Mouse (Mus musculus) intestine, postnatal 0 days (tissue): ENCODE measurements around the gene Tdgf1. TPM values are rescaled to one million over a fixed set of nuclear protein-coding genes. Genes with fewer than 3 reads are reported as not detected.

ENCODE experiments used
- ATAC-seq: fragments of 200-750 bp; cut with Nextera tagmentation; 2 replicates; pipeline ENCODE4 v1.8.0; 2017; ENCODE audit warnings: mild to moderate bottlenecking, moderate TSS enrichment, moderate library complexity
- H3K27ac ChIP-seq: fragments of 300-500 bp; sonication (generic); 2 replicates; pipeline ENCODE4 v1.5.1; 2014; ENCODE audit warnings: mild to moderate bottlenecking, low read depth, low read length, moderate library complexity
- H3K27me3 ChIP-seq: fragments of 300-500 bp; sonication (generic); replicated peaks from 2 replicates; pipeline ENCODE4 v1.6.1; 2014; ENCODE audit warnings: low read length, mixed read lengths; ENCODE audit not compliant: control insufficient read depth, insufficient read depth
- H3K36me3 ChIP-seq: fragments of 300-500 bp; sonication (generic); 2 replicates; pipeline ENCODE4 v1.6.1; 2014; ENCODE audit warnings: mild to moderate bottlenecking, moderate library complexity; ENCODE audit not compliant: control insufficient read depth, insufficient read depth
- H3K4me1 ChIP-seq: fragments of 300-500 bp; sonication (generic); replicated peaks from 2 replicates; pipeline ENCODE4 v1.6.1; 2014; ENCODE audit warnings: antibody characterized with exemption, low read length, mixed read lengths; ENCODE audit not compliant: control insufficient read depth, insufficient read depth
- H3K4me2 ChIP-seq: fragments of 300-500 bp; sonication (generic); replicated peaks from 2 replicates; pipeline ENCODE4 v1.6.1; 2014; ENCODE audit warnings: low read depth, mild to moderate bottlenecking, moderate library complexity
- H3K4me3 ChIP-seq: fragments of 300-500 bp; sonication (generic); 2 replicates; pipeline ENCODE4 v1.5.1; 2014; ENCODE audit warnings: low read depth, low read length
- H3K9ac ChIP-seq: fragments of 300-500 bp; sonication (generic); 2 replicates; pipeline ENCODE4 v1.6.1; 2014; ENCODE audit warnings: mild to moderate bottlenecking, low read depth, low read length
- H3K9me3 ChIP-seq: fragments of 300-500 bp; sonication (generic); 2 replicates; pipeline ENCODE4 v1.6.1; 2016; ENCODE audit warnings: mixed run types; ENCODE audit not compliant: control insufficient read depth
- CTCF ChIP-seq: sonication (generic); IDR thresholded peaks from 2 replicates; pipeline ENCODE4 v1.5.1; 2016; ENCODE audit warnings: low read depth, mild to moderate bottlenecking, control low read depth, antibody characterized with exemption, moderate library complexity
- WGBS: fragments of 180-500 bp; shearing (Covaris S2); extraction: QIAGEN DNeasy Blood & Tissue Kit; methylation state at CpG from one replicate; pipeline ENCODE4 v1.1.7; 2014; 5-methylcytosine and 5-hydroxymethylcytosine counted together
- polyA plus RNA-seq: library from polyadenylated mRNA; unstranded; fragments of >200 nt; fragmentation: Nextera tagmentation; extraction: Ambion mirVana; gene quantifications from 2 replicates; pipeline ENCODE4 v1.2.1, GENCODE M21; 2015

Gene Tdgf1
- polyA plus RNA-seq = 0.08 TPM in 1 of 2 replicates, not detected in the other

DNA sequence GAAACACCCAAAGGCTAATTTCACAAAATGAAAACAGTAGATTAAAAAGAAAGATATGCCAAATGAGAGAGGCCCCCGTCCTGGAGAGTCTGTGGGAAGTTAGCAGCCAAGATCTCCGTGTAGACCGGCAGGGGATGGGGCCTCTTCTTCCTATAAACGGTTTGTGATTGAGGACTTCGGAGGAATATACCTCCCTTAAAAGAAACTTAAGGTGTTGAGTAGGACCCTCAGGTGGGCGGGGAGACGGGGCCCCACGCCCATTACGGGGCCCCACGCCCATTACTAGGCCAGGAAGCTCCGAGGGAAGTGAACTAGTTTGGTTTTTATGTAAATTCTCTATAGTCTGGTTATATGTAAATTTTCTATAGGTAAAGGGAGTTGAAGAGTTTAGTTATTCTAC is at the start of gene Tdgf1:
TSS of gene Tdgf1 (minus strand) at position 233 of the 400 bp plus-strand sequence.
- Histone ChIP-seq H3K9ac (no peak within 1 kb of the TSS), H3K27me3 (peaks cover 5% of the 10 kb centered on the region; the same call in 1 of the 2 replicates), H3K9me3 (no peaks in the 10 kb centered on the region), H3K36me3 (no peaks in the 10 kb centered on the region), H3K4me1 (no peaks in the 10 kb centered on the region), H3K4me3 (no peak within 1 kb of the TSS), H3K4me2 (no peak within 1 kb of the TSS), H3K27ac (no peak within 1 kb of the TSS)
- no peak for TF ChIP-seq CTCF
- ATAC-seq = no peak
- 30% methylated on average over 11 of the region's 11 CpGs for WGBS

DNA sequence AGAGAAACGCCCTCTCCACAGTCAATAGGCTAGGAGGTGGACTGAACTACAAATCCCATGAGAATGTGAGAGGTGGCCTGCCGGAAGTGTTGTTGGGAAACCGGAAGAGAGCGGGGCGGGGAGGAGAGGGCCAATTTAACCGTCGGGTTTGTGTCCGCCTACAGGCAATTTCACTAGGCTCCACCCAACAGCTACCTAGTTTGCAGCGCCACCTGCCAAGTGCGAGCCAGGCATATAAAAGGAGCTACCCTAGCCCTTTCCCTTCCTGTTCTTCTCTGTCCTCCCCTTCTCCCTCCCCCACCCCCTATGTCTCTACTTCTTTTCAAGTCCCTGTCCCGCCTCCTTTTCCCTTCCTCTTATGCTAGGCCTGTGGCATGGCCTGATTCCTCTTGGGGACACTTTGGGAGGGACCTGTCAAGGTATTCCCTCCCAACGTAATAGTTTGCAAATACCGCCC is 48.8 kb upstream of the Tdgf1 start:
- H3K9ac ChIP-seq = 0 out of 2 replicates have a peak overlapping the region, but pooled peaks have one; percentile 18

DNA sequence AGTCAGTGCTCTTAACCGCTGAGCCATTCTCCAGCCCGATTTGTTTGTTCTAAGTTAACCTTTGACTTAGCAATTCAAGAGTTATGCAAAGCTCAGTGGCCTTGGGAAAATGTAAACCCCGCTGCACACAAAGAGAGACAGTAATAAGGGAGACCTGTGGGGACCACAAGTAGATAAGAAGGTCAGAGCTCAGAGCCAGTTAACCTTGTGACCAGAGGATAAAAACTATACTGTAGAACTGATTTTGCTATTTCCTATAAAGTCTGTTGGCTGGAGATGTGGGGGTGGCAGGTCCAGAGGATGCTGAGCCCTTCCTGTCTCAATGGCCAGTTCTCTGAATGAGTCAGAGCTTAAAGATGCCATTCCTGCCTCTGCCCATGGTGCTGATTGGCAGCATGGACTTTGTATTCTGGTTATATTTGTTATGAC is 47.3 kb upstream of the Tdgf1 start:
- no peak overlapping the region for H3K4me2 ChIP-seq
- no peaks in the 10 kb centered on the region for H3K36me3 ChIP-seq
- peak; percentile 43; the same call in 1 of the 2 replicates for ATAC-seq
- no peak overlapping the region for H3K4me3 ChIP-seq
- WGBS = 12% methylated on average over 3 of the region's 3 CpGs
- H3K27ac ChIP-seq = no peak overlapping the region
- no peaks in the 10 kb centered on the region for H3K9me3 ChIP-seq
- H3K9ac ChIP-seq = no peak overlapping the region
- no peaks in the 10 kb centered on the region for H3K27me3 ChIP-seq
- no peaks in the 10 kb centered on the region for H3K4me1 ChIP-seq
- TF ChIP-seq CTCF = no peak

More for the DNA sequence above, 48.8 kb upstream of the Tdgf1 start:
- WGBS = 5% methylated on average over 13 of the region's 13 CpGs
- Histone ChIP-seq H3K27me3 (no peaks in the 10 kb centered on the region), H3K9me3 (no peaks in the 10 kb centered on the region), H3K36me3 (no peaks in the 10 kb centered on the region), H3K4me2 (peak overlapping the region; percentile 62), H3K4me3 (peak overlapping the region; percentile 33), H3K27ac (peak overlapping the region; percentile 58; the same call in 1 of the 2 replicates), H3K4me1 (peaks cover 5% of the 10 kb centered on the region)
- peak; percentile 71 for ATAC-seq
- TF ChIP-seq CTCF = peak; percentile 68

DNA sequence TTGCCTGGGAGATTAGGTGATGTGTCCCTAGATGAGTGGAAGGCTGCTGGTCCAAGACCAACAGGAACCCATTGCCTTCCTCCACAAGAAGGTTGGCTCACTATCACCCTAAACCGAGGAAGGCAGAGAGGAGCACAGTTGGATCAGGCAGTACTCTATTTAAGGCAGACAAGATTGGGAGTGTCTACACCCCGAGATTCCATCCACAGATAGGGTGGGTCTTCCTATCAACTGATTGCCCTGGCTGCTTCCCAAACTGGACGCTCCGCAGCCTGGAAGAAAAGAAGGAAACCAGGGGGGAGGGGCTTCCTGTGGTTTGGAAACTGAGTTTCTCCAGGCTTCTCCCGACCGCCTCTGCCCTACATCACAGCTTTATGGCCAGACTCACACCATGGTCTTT is 44.2 kb upstream of the Tdgf1 start, which contains the start of gene Rtp3:
TSS of gene Rtp3 (minus strand) at position 380 of the 400 bp plus-strand sequence.
- 33% methylated on average over 6 of the region's 6 CpGs for WGBS
- ATAC-seq = no peak
- H3K4me3 ChIP-seq = no peak within 1 kb of the TSS

DNA sequence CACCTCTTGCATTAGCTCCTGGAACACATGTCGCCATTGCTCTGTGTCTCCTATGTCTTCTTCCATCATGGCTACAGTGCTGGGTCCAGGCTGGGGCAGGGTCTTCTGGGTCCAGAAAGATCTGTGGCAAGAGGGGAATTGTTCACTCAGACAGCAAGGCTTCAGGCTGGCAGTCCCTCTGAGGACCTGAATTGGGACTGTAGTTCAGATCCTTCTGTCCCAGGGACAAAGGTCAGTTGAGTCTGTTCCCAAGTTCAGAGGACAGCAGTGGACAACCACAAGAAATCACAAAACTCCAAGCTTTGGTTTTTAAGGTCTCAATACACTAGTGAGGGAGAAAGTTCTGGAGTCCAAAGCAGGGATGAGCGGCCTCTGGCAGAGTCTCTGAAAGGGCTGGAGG is 43.6 kb upstream of the Tdgf1 start:
- TF ChIP-seq CTCF = no peak
- H3K9ac ChIP-seq = no peak overlapping the region
- H3K27ac ChIP-seq = no peak overlapping the region
- ATAC-seq = no peak
- WGBS = 92% methylated on average over 2 of the region's 2 CpGs
- H3K36me3 ChIP-seq = no peaks in the 10 kb centered on the region
- no peak overlapping the region for H3K4me3 ChIP-seq
- H3K4me1 ChIP-seq = no peaks in the 10 kb centered on the region
- no peaks in the 10 kb centered on the region for H3K27me3 ChIP-seq
- H3K4me2 ChIP-seq = no peak overlapping the region
- no peaks in the 10 kb centered on the region for H3K9me3 ChIP-seq

More for the DNA sequence above, 44.2 kb upstream of the Tdgf1 start, which contains the start of gene Rtp3:
- H3K27ac ChIP-seq = no peak within 1 kb of the TSS
- TF ChIP-seq CTCF = no peak
- H3K4me1 ChIP-seq = no peaks in the 10 kb centered on the region
- no peaks in the 10 kb centered on the region for H3K27me3 ChIP-seq
- H3K9ac ChIP-seq = no peak within 1 kb of the TSS
- H3K36me3 ChIP-seq = no peaks in the 10 kb centered on the region
- H3K4me2 ChIP-seq = no peak within 1 kb of the TSS
- no peaks in the 10 kb centered on the region for H3K9me3 ChIP-seq

DNA sequence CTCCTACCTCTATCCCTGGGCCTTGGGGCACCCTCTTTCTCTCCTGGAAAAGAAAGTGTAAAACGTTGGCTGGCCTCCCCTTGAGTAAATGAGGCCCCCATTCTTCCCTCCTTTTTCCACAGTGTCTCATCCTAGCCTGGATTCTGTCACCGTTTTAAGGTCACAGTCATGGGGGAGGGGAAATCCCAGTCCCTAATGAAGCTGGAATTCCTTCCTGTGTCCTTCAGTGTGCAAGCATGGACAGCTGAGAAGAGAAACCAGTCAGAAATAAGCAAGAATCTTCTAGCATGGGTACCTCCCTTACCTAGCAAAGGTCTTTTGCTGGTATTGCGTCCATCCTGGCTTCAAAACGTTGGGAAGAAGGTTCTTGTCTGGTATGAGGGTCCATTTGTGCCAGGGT is 43.2 kb upstream of the Tdgf1 start:
- no peak for TF ChIP-seq CTCF
- Histone ChIP-seq H3K4me3 (no peak overlapping the region), H3K36me3 (no peaks in the 10 kb centered on the region), H3K9ac (no peak overlapping the region), H3K27ac (no peak overlapping the region), H3K27me3 (no peaks in the 10 kb centered on the region), H3K9me3 (no peaks in the 10 kb centered on the region), H3K4me1 (no peaks in the 10 kb centered on the region), H3K4me2 (no peak overlapping the region)
- 56% methylated on average over 4 of the region's 4 CpGs for WGBS
- no peak for ATAC-seq
